Mouse (Mus musculus) small intestine, adult 2 months (tissue): Measurements from ENCODE around the gene Syne2. TPM values are rescaled to one million over a fixed set of nuclear protein-coding genes. Genes with fewer than 3 reads are reported as not detected.
A peak's percentile ranks its signal among the peaks of the same experiment; 100 is the strongest.

ENCODE experiments used
- H3K27ac ChIP-seq: fragments of 200-500 bp; 2 replicates; pipeline ENCODE4 v1.5.1; 2012; ENCODE audit warnings: low read depth, low read length, control low read depth, inconsistent platforms; ENCODE audit not compliant: insufficient read depth
- H3K27me3 ChIP-seq: fragments of 200-500 bp; 2 replicates; pipeline ENCODE4 v1.6.1; 2012; ENCODE audit warnings: mild to moderate bottlenecking, moderate library complexity, low read length, inconsistent platforms; ENCODE audit not compliant: control insufficient read depth, insufficient read depth
- H3K36me3 ChIP-seq: fragments of 200-500 bp; 2 replicates; pipeline ENCODE4 v1.6.1; 2012; ENCODE audit warnings: mild to moderate bottlenecking, low read length, control low read depth, inconsistent platforms; ENCODE audit not compliant: control insufficient read depth, insufficient read depth
- H3K4me1 ChIP-seq: fragments of 200-500 bp; 2 replicates; pipeline ENCODE4 v1.6.1; 2012; ENCODE audit warnings: low read length, inconsistent platforms, mixed read lengths; ENCODE audit not compliant: control insufficient read depth, insufficient read depth, insufficient read length
- H3K4me3 ChIP-seq: fragments of 200-500 bp; 2 replicates; pipeline ENCODE4 v1.5.1; 2012; ENCODE audit warnings: low read depth, mild to moderate bottlenecking, control low read depth, inconsistent platforms, low read length, moderate library complexity
- CTCF ChIP-seq: fragments of 200-500 bp; IDR thresholded peaks from 2 replicates; pipeline ENCODE4 v1.5.1; 2012; ENCODE audit warnings: low read depth, mild to moderate bottlenecking, control low read depth, inconsistent platforms, low read length, moderate library complexity, mixed read lengths; ENCODE audit not compliant: insufficient replicate concordance, insufficient read length; ENCODE audit errors: extremely low read depth
- POLR2A ChIP-seq: fragments of 200-500 bp; IDR thresholded peaks from 2 replicates; pipeline ENCODE4 v1.6.1; 2012; ENCODE audit warnings: low read depth, mild to moderate bottlenecking, control low read depth, inconsistent platforms, low read length, moderate library complexity
- WGBS: fragments of 180-500 bp; shearing (Covaris S2); methylation state at CpG from one replicate; pipeline ENCODE4 v1.1.7; 2018; 5-methylcytosine and 5-hydroxymethylcytosine counted together
- polyA plus RNA-seq: library from polyadenylated mRNA; depleted of rRNA; stranded (reverse); fragments of >200 nt; gene quantifications from 2 replicates; pipeline ENCODE4 v1.2.3, GENCODE M21; 2012

Gene Syne2
- polyA plus RNA-seq, 1 experiment, result 39.8 TPM

DNA sequence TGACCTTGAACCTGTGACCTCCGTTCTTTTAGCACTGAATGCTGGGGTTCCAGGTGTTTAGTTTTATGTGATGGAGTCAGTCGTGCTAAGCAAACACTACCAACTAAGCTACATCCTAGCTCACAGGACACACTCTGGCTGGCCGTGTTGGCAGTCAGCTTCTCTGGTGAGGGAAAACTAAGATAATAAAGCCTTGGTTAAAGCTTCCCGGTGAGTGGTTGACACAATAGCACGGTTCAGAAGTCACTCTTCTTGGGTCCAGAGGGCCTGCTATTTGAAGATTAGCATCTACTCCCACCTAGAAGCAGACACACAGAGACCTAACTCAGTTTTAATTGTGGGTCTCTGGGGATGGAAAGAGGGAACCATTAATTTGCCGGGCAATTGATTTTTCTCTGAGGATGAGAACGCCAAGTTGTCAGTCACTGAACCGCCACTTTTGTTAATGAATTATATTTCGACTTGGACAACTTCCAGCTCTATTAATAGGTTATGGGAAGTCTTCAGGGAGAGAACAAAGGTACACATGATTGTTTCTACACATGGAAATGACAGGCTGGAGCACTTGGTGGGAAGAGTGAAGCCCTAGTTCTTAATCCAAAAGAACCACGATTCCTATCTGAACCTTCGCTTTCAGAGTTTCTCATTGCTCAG lies 21.3 kb downstream of the Syne2 start:
- no peaks in the 10 kb centered on the region for H3K27me3 ChIP-seq
- peak overlapping the region; percentile 6 for H3K27ac ChIP-seq
- 24% methylated on average over 11 of the region's 11 CpGs for WGBS
- TF ChIP-seq POLR2A, result no peak
- no peak for TF ChIP-seq CTCF
- no peak overlapping the region for H3K4me3 ChIP-seq
- peaks cover 12% of the 10 kb centered on the region for H3K4me1 ChIP-seq
- H3K36me3 ChIP-seq, result no peaks in the 10 kb centered on the region

DNA sequence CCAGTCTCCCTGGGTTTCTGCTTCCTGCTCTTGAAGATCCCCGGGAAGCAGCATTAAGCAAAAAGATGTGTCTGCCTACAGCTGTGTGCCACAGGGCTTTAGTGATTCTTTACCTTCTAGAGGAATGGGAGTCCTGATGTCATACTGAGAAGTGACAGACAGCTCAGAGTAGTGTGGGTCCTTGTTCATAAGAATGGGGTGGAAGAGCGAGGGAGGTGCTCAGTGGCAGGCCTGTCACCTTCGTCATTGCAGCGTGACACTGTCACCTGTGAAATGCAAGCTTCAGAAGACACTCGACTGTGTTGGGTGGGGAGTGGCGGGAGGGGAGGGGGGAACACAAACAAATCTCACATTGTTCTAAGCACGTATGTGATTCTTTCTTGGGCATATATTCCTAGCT lies 23.2 kb downstream of the Syne2 start:
- H3K36me3 ChIP-seq, result no peaks in the 10 kb centered on the region
- TF ChIP-seq CTCF (no peak), POLR2A (no peak)
- no peaks in the 10 kb centered on the region for H3K27me3 ChIP-seq
- 85% methylated on average over 7 of the region's 7 CpGs for WGBS
- no peak overlapping the region for H3K27ac ChIP-seq
- H3K4me1 ChIP-seq, result peaks cover 10% of the 10 kb centered on the region
- no peak overlapping the region for H3K4me3 ChIP-seq

DNA sequence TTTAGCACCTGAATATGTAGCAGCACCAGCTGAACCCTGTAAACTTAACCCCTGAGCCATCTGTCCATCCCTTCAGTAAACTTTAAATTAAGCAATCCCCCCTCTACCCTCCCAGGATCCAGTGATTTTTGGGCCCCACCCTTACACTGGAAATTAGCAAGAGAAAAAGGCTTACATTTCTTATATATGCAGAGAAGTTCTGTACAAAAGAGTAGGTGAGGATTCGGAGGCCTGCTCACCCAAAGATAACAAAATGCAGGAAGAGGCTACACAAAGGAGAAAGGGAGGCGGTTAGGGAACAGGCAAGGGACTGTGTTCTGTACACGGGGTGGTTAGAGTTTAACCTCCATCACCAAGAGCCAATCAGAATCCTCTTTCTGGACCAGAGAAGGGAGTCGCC lies 26.4 kb downstream of the Syne2 start:
- Histone ChIP-seq H3K27ac (no peak overlapping the region), H3K4me3 (no peak overlapping the region), H3K27me3 (no peaks in the 10 kb centered on the region), H3K4me1 (peaks cover 7% of the 10 kb centered on the region; the same call in 1 of the 2 replicates), H3K36me3 (no peaks in the 10 kb centered on the region)
- TF ChIP-seq POLR2A (no peak), CTCF (no peak)
- WGBS, result 68% methylated on average over 4 of the region's 4 CpGs

DNA sequence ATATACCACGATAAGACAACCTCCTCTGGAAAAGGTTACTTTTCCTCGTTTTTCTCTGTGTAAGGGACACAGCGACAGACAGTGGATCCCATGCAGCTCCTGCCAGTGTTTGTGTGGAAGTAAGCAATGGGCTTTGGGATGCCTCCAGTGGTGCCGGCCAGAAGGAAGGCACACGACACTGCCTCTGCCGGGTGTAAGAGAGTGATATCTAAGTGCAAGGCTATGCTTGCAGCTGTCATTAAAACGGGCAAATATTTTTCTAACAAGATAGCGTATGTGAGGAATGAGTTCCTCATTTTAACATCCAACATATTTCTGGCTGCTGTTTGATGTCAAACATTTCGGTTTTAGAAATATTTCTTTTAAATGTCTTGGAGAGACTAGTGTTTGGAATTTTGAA lies 27.1 kb downstream of the Syne2 start:
- WGBS, result 67% methylated on average over 9 of the region's 9 CpGs
- Histone ChIP-seq H3K4me1 (peaks cover 2% of the 10 kb centered on the region; the same call in 1 of the 2 replicates), H3K4me3 (no peak overlapping the region), H3K36me3 (no peaks in the 10 kb centered on the region), H3K27ac (no peak overlapping the region), H3K27me3 (no peaks in the 10 kb centered on the region)
- TF ChIP-seq CTCF (no peak), POLR2A (no peak)

DNA sequence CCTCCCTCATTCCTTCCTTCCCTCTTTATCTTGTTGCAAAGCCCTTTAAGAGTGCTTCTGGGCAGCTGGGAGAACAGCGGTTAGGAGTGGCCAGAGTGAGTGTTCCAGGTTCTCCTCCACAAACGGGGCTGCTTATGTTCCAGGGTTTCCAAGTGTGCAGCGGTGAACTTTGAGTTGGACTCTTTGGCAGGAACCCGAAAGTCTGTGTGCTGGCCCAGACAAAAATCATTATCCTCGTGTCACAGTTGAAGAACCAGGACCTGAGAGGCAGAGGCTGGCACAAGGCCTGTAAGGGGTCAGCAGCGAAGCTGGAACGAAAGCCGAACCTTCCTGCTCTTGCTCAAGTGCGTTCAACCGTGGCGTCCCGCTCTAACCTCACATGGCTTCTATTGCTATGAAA lies 28.6 kb downstream of the Syne2 start:
- 72% methylated on average over 12 of the region's 12 CpGs for WGBS
- no peaks in the 10 kb centered on the region for H3K36me3 ChIP-seq
- H3K27me3 ChIP-seq, result no peaks in the 10 kb centered on the region
- no peaks in the 10 kb centered on the region for H3K4me1 ChIP-seq
- no peak overlapping the region for H3K4me3 ChIP-seq
- no peak overlapping the region for H3K27ac ChIP-seq
- TF ChIP-seq POLR2A (no peak), CTCF (no peak)

DNA sequence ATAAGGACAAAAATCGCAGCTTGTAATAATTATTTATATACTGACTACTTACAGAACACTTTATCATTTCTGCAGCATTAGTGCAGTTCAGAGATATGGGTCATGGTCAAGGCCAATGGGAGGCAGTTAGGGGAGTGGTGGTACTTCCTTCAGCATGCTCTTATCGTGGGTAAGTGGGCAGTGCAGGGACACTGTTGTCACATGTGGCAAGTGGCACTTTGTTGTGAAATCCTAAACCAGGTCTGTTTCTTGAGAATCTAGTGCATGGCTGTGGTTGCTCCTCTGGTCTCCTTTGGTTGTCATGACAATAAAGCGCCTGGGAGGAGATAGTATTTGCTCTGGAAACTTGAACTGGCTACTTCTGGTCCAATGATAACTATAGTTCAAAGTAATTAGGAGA lies 32.3 kb downstream of the Syne2 start:
- Histone ChIP-seq H3K27ac (no peak overlapping the region), H3K27me3 (no peaks in the 10 kb centered on the region), H3K4me1 (peaks cover 14% of the 10 kb centered on the region), H3K36me3 (no peaks in the 10 kb centered on the region), H3K4me3 (no peak overlapping the region)
- 63% methylated on average over 3 of the region's 3 CpGs for WGBS
- TF ChIP-seq CTCF (no peak), POLR2A (no peak)

DNA sequence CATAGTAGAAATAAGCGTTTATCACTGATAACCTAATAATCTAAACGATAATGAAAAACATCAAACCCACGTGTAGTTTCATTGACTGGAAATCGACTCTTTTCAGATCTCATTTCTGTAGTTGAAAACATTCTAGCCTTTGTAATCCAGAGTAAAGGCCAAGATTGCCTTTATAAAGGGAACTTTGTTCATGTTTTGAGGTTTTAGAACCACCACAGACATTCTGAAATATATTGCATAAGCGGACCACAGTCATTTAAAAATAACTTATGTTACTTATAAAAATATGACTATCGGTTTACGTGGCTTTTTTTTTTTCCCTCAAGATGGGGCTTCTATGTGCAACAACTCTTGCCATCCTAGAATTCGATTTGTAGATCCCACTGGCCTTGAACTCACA lies 33.5 kb downstream of the Syne2 start:
- TF ChIP-seq POLR2A (no peak), CTCF (no peak)

More for the DNA sequence above, 33.5 kb downstream of the Syne2 start:
- no peak overlapping the region for H3K4me3 ChIP-seq
- WGBS, result 81% methylated on average over 8 of the region's 8 CpGs
- H3K36me3 ChIP-seq, result no peaks in the 10 kb centered on the region
- no peak overlapping the region for H3K27ac ChIP-seq
- peaks cover 19% of the 10 kb centered on the region for H3K4me1 ChIP-seq
- H3K27me3 ChIP-seq, result no peaks in the 10 kb centered on the region
